Mouse (Mus musculus): ENCODE results near the gene Ppp1r26. TPM values are rescaled to one million over a fixed set of nuclear protein-coding genes. Genes with fewer than 3 reads are reported as not detected.

Gene Ppp1r26
- polyA plus RNA-seq, 1 experiment from 2014 or later: 0.14 TPM

DNA sequence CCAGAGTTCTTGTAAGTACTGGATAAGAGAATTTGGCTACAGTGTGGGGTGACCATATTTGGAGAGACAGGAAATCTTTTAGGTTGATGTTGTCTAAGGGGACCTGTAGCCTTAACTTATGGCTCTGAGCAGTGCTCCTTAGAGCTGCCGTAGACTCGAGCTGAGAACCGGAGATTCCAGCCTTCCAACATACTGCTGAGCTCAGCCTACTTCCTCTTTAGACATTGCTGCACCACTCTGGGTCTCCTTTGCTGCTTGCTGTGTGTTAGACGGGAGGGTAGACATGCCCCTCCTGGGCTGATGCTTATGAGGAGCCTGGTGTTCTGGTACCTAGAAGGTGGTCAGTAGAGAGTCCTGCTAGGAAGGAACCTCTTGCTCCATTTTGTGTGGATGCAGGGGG, 51.8 kb downstream of the Ppp1r26 start:
- H3K9ac ChIP-seq (ENCODE audit: low read depth, low read length): no peak overlapping the region
- H3K27ac ChIP-seq (ENCODE audit: low read length): no peak overlapping the region
- WGBS (ENCODE audit: insufficient replicate concordance): 35% methylated on average over 4 of the region's 4 CpGs
- no peak overlapping the region for H3K4me2 ChIP-seq (ENCODE audit: low read depth, low read length)
- no peak overlapping the region for H3K4me3 ChIP-seq (ENCODE audit: low read depth, low read length)
- H3K27me3 ChIP-seq (ENCODE audit: control insufficient read depth, insufficient read depth, low read depth, low read length): no peaks in the 10 kb centered on the region
- no peaks in the 10 kb centered on the region for H3K4me1 ChIP-seq (ENCODE audit: control insufficient read depth, low read depth, low read length)
- no peaks in the 10 kb centered on the region for H3K9me3 ChIP-seq (replicated peaks; ENCODE audit: control insufficient read depth, low read length)
- no peaks in the 10 kb centered on the region for H3K36me3 ChIP-seq (ENCODE audit: control insufficient read depth, insufficient read depth)
- ATAC-seq (ENCODE audit: low read depth): no peak

DNA sequence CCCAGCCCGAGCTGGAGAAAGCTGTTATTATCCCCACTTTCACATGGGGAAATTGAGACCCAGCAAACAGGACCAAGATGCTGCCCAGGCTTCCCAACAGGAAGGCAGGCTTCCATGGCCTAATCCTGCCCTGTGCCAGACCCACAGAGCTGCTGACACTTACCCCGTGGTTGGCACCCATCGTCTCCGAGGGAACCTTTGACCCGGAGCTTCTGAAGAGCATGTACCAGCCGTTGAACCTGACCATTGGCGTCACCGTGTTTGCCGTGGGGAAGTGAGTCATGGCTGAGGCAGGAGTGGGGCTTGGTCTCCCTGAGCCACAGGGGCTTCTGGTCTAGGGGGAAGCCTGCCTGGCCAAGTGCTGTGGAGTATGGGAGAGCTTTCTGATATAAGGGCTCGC, 56.4 kb downstream of the Ppp1r26 start:
- Histone ChIP-seq H3K4me1 (ENCODE audit: control insufficient read depth, low read depth, low read length) (no peaks in the 10 kb centered on the region), H3K27me3 (ENCODE audit: control insufficient read depth, insufficient read depth, low read depth, low read length) (no peaks in the 10 kb centered on the region), H3K4me2 (ENCODE audit: low read depth, low read length) (no peak overlapping the region), H3K27ac (ENCODE audit: low read length) (no peak overlapping the region), H3K9ac (ENCODE audit: low read depth, low read length) (no peak overlapping the region), H3K36me3 (ENCODE audit: control insufficient read depth, insufficient read depth) (no peaks in the 10 kb centered on the region), H3K9me3 (replicated peaks; ENCODE audit: control insufficient read depth, low read length) (no peaks in the 10 kb centered on the region), H3K4me3 (ENCODE audit: low read depth, low read length) (no peak overlapping the region)
- WGBS (ENCODE audit: insufficient replicate concordance): 60% methylated on average over 10 of the region's 10 CpGs
- ATAC-seq (ENCODE audit: low read depth): no peak

- no peak for ATAC-seq (ENCODE audit: low read depth)
- H3K4me3 ChIP-seq (ENCODE audit: low read depth, low read length): no peak overlapping the region
- H3K27ac ChIP-seq (ENCODE audit: low read length): no peak overlapping the region
- 65% methylated on average over 13 of the region's 13 CpGs for WGBS (ENCODE audit: insufficient replicate concordance)
- no peak overlapping the region for H3K4me2 ChIP-seq (ENCODE audit: low read depth, low read length)
- no peaks in the 10 kb centered on the region for H3K27me3 ChIP-seq (ENCODE audit: control insufficient read depth, insufficient read depth, low read depth, low read length)
- no peaks in the 10 kb centered on the region for H3K36me3 ChIP-seq (ENCODE audit: control insufficient read depth, insufficient read depth)
- no peaks in the 10 kb centered on the region for H3K4me1 ChIP-seq (ENCODE audit: control insufficient read depth, low read depth, low read length)
- H3K9me3 ChIP-seq (replicated peaks; ENCODE audit: control insufficient read depth, low read length): no peaks in the 10 kb centered on the region
- no peak overlapping the region for H3K9ac ChIP-seq (ENCODE audit: low read depth, low read length)
Measured at GRCm38 (mm10) chr2:28504676-28505075, 58.1 kb downstream of the Ppp1r26 start.

Other genes starting within 250 kb of the Ppp1r26 start
- gene 1700007K13Rik, start 19.5 kb downstream of the Ppp1r26 start, polyA plus RNA-seq (2015; fragmentation: Nextera tagmentation; extraction: Ambion mirVana): not detected in 2 replicates
- 21.5 and 22.3 TPM in 2 replicates for gene Mrps2, start 21.3 kb downstream of the Ppp1r26 start, polyA plus RNA-seq (2015; fragmentation: Nextera tagmentation; extraction: Ambion mirVana)
- 0.28 and 0.70 TPM in 2 replicates for gene Gbgt1, start 50.1 kb downstream of the Ppp1r26 start, polyA plus RNA-seq (2015; fragmentation: Nextera tagmentation; extraction: Ambion mirVana)
- gene Gm10134, start 59.3 kb downstream of the Ppp1r26 start, polyA plus RNA-seq (2015; fragmentation: Nextera tagmentation; extraction: Ambion mirVana): 1.1 and 1.3 TPM in 2 replicates
- gene Ralgds, start 66.3 kb downstream of the Ppp1r26 start, polyA plus RNA-seq (2015; fragmentation: Nextera tagmentation; extraction: Ambion mirVana): 2.3 TPM in 2 replicates
- 1.6 and 9.7 TPM in 2 replicates for gene Cel, start 116.6 kb downstream of the Ppp1r26 start, polyA plus RNA-seq (2015; fragmentation: Nextera tagmentation; extraction: Ambion mirVana)
- 12.1 TPM in 2 replicates for gene Gtf3c5, start 137.0 kb downstream of the Ppp1r26 start, polyA plus RNA-seq (2015; fragmentation: Nextera tagmentation; extraction: Ambion mirVana)
- gene Gfi1b, start 175.2 kb downstream of the Ppp1r26 start, polyA plus RNA-seq (2015; fragmentation: Nextera tagmentation; extraction: Ambion mirVana): 88.7 and 89.4 TPM in 2 replicates
- 9.6 and 9.8 TPM in 2 replicates for gene Tsc1, start 194.4 kb downstream of the Ppp1r26 start, polyA plus RNA-seq (2015; fragmentation: Nextera tagmentation; extraction: Ambion mirVana)